Mouse (Mus musculus) cerebellum, adult 9-11 months (tissue): Measurements from ENCODE around the gene Csn2.

Source experiments
- DNase-seq: peaks from one replicate; pipeline ENCODE4 v3.0.0; 2022

The Csn2 gene

DNA sequence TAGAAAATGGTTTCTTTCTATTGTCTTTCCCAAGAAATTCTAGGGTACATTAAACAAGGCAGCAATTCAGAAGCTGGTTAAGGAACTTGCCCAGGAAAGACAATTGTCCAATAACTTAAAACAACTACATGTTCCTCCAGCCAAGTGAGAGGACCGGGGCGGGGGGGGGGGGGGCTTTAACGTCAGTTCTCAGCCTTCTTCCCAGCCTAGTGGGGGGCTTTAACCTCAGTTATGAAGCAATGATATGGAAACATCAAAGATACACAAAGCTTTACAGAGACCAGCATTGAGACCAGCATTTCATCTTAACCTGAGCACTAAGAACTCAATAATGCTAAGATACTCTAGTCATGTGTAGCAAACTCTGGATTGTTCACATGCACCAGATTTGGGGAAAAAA is at the start of gene Csn2:
TSS of gene Csn2 (minus strand) at position 101 of the 400 bp plus-strand sequence.
- DNase-seq: no peak

GRCm38 (mm10) chr5:87734821-87735220 is 35.4 kb upstream of the Csn2 start:
- no peak for DNase-seq

DNA sequence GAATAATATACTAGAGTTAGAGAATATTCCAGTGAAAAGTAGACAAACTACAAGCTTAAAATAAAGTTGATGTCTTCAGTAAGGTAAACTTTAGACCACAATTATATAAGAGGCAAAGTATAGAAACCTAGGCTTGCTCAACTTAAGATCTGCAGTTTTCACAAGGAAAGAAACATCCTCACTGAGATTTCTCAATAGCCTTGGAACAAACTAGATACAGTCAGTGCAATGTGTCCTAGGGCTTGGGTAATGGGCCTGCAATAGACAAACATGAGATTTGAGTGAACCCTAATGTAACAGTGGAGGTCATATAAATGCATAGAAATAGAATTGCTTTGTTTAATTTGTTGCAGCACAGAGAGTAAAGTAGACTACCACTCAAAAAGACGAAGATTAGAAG is 6.5 kb upstream of the Csn2 start:
- DNase-seq: no peak

- no peak for DNase-seq
Measured at GRCm38 (mm10) chr5:87665908-87666307, 33.5 kb downstream of the Csn2 start, which contains the start of gene Csn1s1. Gene Csn1s1 (plus strand): TSS chr5:87666208.

- no peak for DNase-seq
Measured at GRCm38 (mm10) chr5:87642787-87643186, 56.6 kb downstream of the Csn2 start.
